Mouse (Mus musculus): Measurements from ENCODE around the gene Elk4.
A peak's percentile ranks its signal among the peaks of the same experiment; 100 is the strongest.

Elk4 gene

GRCm38 (mm10) chr1:132022107-132022506 lies 14.7 kb downstream of the Elk4 start:
- no peak for DNase-seq

- no peak for DNase-seq
These were observed 19.7 kb downstream of the Elk4 start for GRCm38 (mm10) chr1:132026925-132027646.

GRCm38 (mm10) chr1:132027978-132028377 lies 20.6 kb downstream of the Elk4 start:
- DNase-seq, result no peak

DNA sequence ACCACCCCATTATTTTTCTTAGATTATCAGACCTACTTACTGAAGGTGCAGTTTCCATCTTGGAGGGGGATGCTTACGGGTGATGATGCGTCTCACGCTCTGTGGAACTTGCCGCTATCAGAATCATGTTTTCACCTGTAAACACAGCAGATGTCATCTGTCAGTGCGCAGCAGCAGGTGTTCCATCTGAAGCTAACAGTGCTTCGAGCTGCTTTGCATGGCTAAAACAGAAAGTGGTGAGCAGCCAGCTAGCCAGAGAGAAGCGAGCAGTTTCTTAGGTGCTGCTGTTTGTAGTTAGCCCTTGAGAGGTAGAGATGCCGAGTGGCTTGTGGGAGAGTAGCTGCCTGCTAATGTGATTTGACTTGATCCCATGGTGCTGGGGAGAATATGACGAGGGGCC lies 21.0 kb downstream of the Elk4 start:
- no peak for DNase-seq

DNA sequence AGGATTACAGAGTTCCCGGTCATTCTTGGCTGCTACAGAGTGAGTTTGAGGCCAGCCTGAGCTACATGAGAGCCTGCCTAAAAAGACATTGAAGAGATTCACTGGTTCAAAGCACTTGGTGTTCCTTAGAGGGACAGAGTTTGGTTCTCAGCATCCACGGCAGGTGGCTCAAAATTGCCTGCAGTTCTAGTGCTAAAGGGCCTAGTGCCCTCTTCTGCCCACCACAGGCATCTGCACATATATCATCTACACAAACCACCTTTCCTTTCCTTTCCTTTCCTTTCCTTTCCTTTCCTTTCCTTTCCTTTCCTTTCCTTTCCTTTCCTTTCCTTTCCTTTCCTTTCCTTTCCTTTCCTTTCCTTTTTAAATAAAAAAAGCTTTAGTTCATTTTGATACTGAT lies 23.2 kb downstream of the Elk4 start:
- no peak for DNase-seq

GRCm38 (mm10) chr1:132032172-132032571 lies 24.8 kb downstream of the Elk4 start:
- DNase-seq, result no peak

- DNase-seq, result peak; percentile 6
These were observed 30.3 kb downstream of the Elk4 start for GRCm38 (mm10) chr1:132037746-132038145.

GRCm38 (mm10) chr1:132038753-132039152 lies 31.3 kb downstream of the Elk4 start:
- no peak for DNase-seq

DNA sequence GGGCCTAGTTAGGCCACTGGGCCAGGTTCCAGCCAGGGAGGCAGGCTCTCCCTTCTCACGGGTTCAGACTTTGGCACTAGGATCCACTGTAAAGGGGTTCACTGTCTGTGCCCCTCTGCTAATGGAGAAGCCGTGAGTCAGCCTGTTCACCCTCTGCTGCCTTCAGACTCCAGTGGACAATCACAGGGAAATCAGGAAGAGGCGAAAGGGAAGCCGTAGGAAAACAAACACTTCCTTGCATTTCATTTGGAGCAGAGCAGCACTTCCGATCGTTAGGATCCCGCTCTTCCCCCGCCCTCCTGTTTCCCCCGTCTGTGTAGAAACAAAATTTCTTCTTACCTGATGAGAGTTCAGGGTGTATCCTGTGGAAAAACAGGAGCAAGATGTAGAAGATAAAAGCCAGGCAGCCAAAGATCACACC lies 32.8 kb downstream of the Elk4 start:
- no peak for DNase-seq

- no peak for DNase-seq
These were observed 36.4 kb downstream of the Elk4 start for GRCm38 (mm10) chr1:132043759-132044158.

DNA sequence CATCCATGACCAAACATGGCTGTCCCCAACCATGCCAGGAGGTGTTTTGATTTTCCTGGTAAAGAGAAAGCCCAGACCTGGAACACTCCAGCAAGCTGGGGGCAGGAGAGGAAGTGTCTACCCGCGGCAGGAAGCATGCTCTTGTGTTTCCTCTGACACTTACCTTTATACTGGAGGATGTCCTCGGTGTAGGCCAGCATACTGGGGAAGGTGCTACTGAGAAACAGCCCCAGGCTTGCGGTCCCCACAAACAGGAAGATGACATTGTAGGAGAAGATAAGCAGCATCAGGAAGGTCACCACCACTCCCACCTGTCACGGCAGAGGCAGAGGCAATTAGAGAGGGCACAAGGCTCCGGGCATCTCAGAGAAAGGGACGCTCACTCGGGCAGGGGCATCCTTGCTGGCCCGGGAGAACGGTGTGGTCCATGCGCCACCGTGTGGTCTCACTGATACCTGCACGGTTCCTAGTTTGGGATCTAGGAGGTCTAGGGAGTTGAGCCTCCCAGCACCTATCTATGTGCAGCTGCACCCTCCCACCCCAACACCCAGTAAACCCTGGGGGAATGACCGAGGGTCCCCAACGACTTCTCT lies 38.8 kb downstream of the Elk4 start:
- peak; percentile 71 for DNase-seq

GRCm38 (mm10) chr1:132051746-132052145 lies 44.3 kb downstream of the Elk4 start:
- DNase-seq, result peak; percentile 4

DNA sequence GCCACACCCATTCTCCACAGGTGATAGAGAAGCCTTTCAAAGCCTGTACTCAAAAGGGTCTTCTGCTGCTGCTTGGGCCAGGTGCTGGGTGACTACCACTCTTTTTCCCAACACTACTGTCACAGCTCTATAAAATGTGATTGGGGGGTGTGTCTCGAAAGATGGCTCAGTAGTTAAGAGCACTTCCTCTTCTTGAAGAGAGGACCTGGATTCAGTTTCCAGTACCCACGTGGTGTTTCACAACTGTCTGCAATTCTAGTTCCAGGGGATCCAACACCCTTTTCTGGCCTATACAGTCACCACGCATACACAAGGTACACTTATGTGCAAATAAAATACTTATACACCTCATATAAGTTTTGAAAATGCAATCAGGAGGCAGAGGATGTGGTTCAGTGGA lies 47.0 kb downstream of the Elk4 start:
- DNase-seq, result no peak

GRCm38 (mm10) chr1:132055054-132055664 lies 47.8 kb downstream of the Elk4 start:
- DNase-seq, result no peak

- no peak for DNase-seq
These were observed 51.2 kb downstream of the Elk4 start for GRCm38 (mm10) chr1:132058558-132058957.

DNA sequence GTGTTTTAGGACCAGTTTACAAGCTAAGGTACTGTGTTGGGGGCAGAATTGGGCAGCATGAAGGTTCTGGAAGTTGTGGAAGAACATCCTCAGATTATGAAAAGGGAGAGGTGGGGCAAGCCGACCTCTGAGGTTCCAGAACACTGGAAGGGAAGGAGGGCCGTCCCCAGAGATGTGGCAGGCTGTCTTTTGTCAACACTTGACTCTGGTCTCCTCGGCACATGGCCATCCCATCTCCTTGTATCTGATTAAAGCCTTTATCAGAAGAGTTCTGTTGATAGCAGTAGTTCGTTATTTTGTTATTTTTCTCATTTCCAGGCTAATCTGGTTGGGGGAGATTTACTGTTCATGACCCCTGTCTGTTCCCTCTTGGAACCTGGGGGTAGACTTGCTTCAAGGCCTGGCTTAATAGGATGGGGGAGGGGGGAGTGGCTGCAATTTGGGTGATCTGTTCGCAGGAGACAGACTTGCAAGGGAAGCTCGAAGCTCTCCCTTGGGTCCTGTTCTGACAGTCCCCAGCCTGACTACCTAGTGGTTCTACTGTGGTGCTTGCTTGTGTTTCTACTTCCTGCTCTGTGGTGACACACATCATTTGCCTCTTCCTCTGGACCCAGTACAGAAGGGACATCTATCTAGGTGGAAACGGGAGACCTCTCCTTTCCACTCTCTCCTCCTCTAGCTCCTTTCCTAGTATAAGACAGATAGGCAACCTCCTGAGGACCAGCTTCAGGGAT lies 52.8 kb downstream of the Elk4 start:
- DNase-seq, result no peak

DNA sequence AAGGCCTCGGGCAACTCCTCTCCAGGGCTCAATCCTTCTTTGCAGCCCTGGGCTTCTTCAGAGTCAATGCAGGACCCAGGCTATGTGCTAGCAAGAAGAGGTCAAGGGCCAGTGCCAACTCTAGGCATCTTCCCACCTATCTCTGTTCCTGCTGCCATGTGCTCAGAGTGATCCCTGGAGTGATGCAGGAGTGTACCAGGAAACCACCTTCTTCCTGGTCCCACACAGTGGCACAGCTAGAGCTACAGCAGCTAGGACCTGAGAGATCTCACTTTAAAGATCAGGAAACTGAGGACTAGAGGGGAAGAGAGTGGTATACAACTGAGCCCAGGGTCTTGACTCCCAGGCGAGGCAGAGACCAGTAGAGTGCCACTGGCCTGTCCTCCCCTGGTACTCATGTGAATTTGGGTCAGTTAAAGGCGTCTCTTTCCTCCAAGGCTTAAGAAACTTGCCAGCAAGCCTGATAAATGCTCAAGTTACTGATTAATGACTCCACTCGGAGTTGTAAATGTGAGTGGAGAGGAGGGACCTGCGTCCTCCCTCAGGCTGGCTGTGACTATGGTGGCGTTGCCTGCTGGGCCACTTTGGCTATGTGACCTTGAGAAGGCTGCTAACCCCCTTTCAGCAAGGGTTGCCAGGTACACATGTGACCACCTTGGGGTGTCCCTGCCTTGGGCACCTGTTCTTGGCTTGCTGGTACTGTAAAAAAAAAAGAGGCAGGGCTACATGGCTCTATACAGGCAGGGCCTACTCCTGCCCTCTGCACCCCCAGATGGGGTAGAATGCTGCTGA lies 54.5 kb downstream of the Elk4 start:
- DNase-seq, result no peak

GRCm38 (mm10) chr1:132063096-132063495 lies 55.7 kb downstream of the Elk4 start:
- no peak for DNase-seq

- peak; percentile 57 for DNase-seq
These were observed 57.6 kb downstream of the Elk4 start for GRCm38 (mm10) chr1:132065001-132065400.

DNA sequence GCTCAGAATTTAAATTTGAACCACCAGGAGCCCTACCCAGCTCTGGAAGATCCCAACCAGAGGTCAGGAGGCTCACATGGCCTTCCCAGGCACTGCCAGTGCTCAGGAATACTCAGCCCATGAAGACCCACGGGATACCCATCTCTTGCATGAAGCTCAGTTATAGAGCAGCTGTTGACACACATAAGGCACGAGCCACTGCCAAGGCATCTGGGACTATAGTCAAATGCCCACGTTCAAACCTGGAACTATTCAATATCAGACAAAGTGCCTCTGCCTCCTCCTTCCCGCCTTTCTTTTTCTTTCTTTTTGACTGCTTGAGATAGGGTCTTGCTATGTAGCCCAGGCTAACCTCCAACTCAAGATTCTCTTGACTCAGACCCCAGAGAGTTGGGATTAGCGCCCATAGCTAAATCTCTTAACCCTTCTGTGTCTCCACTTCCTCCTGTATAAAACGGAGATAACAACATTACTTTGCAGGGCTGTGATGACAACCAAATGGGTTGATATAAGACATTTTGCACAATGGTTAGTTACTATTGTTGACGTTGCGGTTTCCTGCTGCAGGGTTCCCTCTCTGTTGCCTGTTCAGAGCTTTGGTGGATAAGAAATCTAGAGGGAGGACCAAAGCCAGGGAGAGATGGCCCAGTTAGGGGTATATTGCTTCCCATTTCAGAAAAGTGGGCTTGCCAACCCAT lies 58.2 kb downstream of the Elk4 start:
- no peak for DNase-seq

- peak; percentile 72 for DNase-seq
These were observed 60.2 kb downstream of the Elk4 start, which contains the start of gene Mfsd4a for GRCm38 (mm10) chr1:132067261-132068255. Gene Mfsd4a (minus strand): TSS chr1:132068062.

Data from retina, postnatal 1 day (tissue).